19 mouse cellular contexts compared by ENCODE assay signal in the genomic region with DNA sequence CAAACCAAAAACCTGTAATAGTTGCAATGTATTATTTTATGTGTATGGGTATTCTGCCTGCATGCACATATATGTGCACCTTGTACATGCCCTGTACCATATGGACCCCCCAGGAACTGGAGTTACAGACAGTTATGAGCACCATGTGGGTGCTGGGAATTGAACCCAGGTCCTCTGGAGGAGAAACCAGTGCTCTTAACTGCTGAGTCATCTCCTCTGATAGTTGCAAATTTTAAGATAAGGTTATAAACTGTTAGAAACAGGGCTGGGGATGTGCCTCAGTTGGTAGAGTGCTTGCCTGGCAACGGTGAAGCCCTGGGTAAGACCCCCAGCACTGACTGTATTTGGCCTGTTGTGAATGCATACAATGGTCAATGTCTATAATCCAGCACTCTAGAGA. TPM values are rescaled to one million over a fixed set of nuclear protein-coding genes. Genes with fewer than 3 reads are reported as not detected.
DNase-seq lines count a peak whose midpoint lies in the region; TF ChIP-seq lines count a peak whose summit lies in the region.
"Had no signal": no experiment of that assay in that cellular context is flagged by ENCODE, and none has a peak within 500 bp of the region (broad histone marks: within the 10 kb centered on the region; RNA-seq: fewer than 3 reads in every experiment).

No protein-coding gene starts in this region.

- no peak overlapping the region for H3K4me3 ChIP-seq in CH12.LX (replicated peaks in 1 of 3; ENCODE audit: low read depth in 2 of 3, low read length in 2 of 3, poor library complexity in 1 of 3)
- H3K4me3 ChIP-seq in MEL (ENCODE audit: control insufficient read depth in 1 of 2, insufficient read depth in 1 of 2, low read depth in 2 of 2, low read length in 2 of 2) = no peak overlapping the region
- H3K4me3 ChIP-seq: embryonic facial prominence, embryonic 13.5 days; embryonic facial prominence, embryonic 15.5 days; erythroblast, embryonic 14.5 days; forebrain, embryonic 10.5 days; forebrain, embryonic 12.5 days had no signal

- TF ChIP-seq EP300 in CH12.LX (IDR thresholded peaks at IDR 0.05; ENCODE audit: low read length) (no peak), MEL (IDR thresholded peaks at IDR 0.05; ENCODE audit: low read depth in 1 of 2, low read length in 2 of 2) (peak; percentile 56 to 61; a peak in 3 of 4 replicates)

- H3K4me2 ChIP-seq in CH12.LX (ENCODE audit: insufficient read depth, low read depth, poor library complexity, severe bottlenecking) = no peak overlapping the region
- H3K4me2 ChIP-seq: embryonic facial prominence, embryonic 13.5 days; embryonic facial prominence, embryonic 15.5 days; forebrain, embryonic 12.5 days had no signal

- H3K9ac ChIP-seq in CH12.LX (ENCODE audit: insufficient read depth, low read depth) (no peak overlapping the region), MEL (ENCODE audit: control insufficient read depth, low read depth, low read length, poor library complexity, severe bottlenecking) (no peak overlapping the region)
- H3K9ac ChIP-seq: embryonic facial prominence, embryonic 13.5 days; embryonic facial prominence, embryonic 15.5 days had no signal

- peaks cover 12% of the 10 kb centered on the region for H3K79me2 ChIP-seq in CH12.LX (replicated peaks; ENCODE audit: control insufficient read depth, extremely low read depth, insufficient read depth, poor library complexity, severe bottlenecking)
- H3K79me2 ChIP-seq in MEL (ENCODE audit: control insufficient read depth, insufficient read depth, low read length, poor library complexity) = peaks cover 25% of the 10 kb centered on the region

- H3K9me3 ChIP-seq in CH12.LX (replicated peaks; ENCODE audit: low read length) = no peaks in the 10 kb centered on the region
- H3K9me3 ChIP-seq in MEL (replicated peaks; ENCODE audit: insufficient read depth, low read length) = no peaks in the 10 kb centered on the region
- H3K9me3 ChIP-seq: embryonic facial prominence, embryonic 13.5 days; embryonic facial prominence, embryonic 15.5 days; forebrain, embryonic 10.5 days; forebrain, embryonic 12.5 days; G1E had no signal

- TF ChIP-seq RAD21 in CH12.LX (IDR thresholded peaks at IDR 0.05; ENCODE audit: low read depth, low read length) = no peak
- TF ChIP-seq RAD21 in MEL (IDR thresholded peaks at IDR 0.05; ENCODE audit: low read depth, low read length) = no peak

- TF ChIP-seq POLR2A in CH12.LX (IDR thresholded peaks at IDR 0.05; ENCODE audit: low read depth, low read length) (no peak), MEL (IDR thresholded peaks at IDR 0.05; ENCODE audit: control insufficient read depth in 1 of 2, insufficient read depth in 1 of 2, low read depth in 1 of 2, low read length in 2 of 2, poor library complexity in 1 of 2) (no peak)

- peak; percentile 23 for DNase-seq in cerebellum, adult 9-11 months
- DNase-seq in cerebellum, adult 8-10 months = no peak
- DNase-seq in CH12.LX (ENCODE audit: extremely low read depth) = no peak
- DNase-seq in MEL (ENCODE audit: low read depth, low spot score) = peak; percentile 44
- no peak for DNase-seq in retina, embryonic 14.5 days (ENCODE audit: low spot score)
- DNase-seq: adrenal gland, adult 2 months; adrenal gland, postnatal 10 days; adrenal gland, postnatal 25 days; cerebellum, adult 11 months; cerebellum, adult 18-20 months; cerebellum, postnatal 10 days; cerebellum, postnatal 36 days; embryo, embryonic 11 days had no signal

- in situ Hi-C loops in CH12.LX (cut with MboI; ENCODE audit: low pct_ligation_motif_present, low pct_unique_long_range_greater_than_20kb, low sequenced_read_pairs) = loop anchor here (5.0 kb wide), 1 partner anchor 36 kb away; no protein-coding TSS in a partner anchor

- H3K36me3 ChIP-seq in CH12.LX (replicated peaks in 1 of 2; ENCODE audit: control insufficient read depth in 1 of 2, insufficient read depth in 1 of 2, low read length in 1 of 2) = peaks cover 0 to 2% of the 10 kb centered on the region in 2 experiments
- H3K36me3 ChIP-seq in MEL (ENCODE audit: control insufficient read depth in 1 of 2, insufficient read depth in 2 of 2, low read length in 2 of 2) = peaks cover 0 to 47% of the 10 kb centered on the region in 2 experiments; a peak in 2 of 4 replicates
- H3K36me3 ChIP-seq: embryonic facial prominence, embryonic 13.5 days; embryonic facial prominence, embryonic 15.5 days; forebrain, embryonic 10.5 days; forebrain, embryonic 12.5 days had no signal

- TF ChIP-seq CTCF in CH12.LX (conservative IDR thresholded peaks at IDR 0.05 in 1 of 2, IDR thresholded peaks at IDR 0.05 in 1 of 2; ENCODE audit: low read depth in 2 of 2, low read length in 2 of 2) (no peak), MEL (IDR thresholded peaks at IDR 0.05 in 2 of 3, conservative IDR thresholded peaks at IDR 0.05 in 1 of 3; ENCODE audit: control insufficient read depth in 1 of 3, insufficient read depth in 1 of 3, low read depth in 2 of 3, low read length in 3 of 3, poor library complexity in 1 of 3, severe bottlenecking in 1 of 3) (no peak)

- H3K27me3 ChIP-seq in CH12.LX (replicated peaks) (no peaks in the 10 kb centered on the region), MEL (ENCODE audit: control insufficient read depth in 1 of 2, insufficient read depth in 2 of 2, low read length in 2 of 2) (no peaks in the 10 kb centered on the region)
- H3K27me3 ChIP-seq: embryonic facial prominence, embryonic 13.5 days; embryonic facial prominence, embryonic 15.5 days; forebrain, embryonic 12.5 days had no signal

- H3K27ac ChIP-seq in CH12.LX (ENCODE audit: insufficient read depth, low read depth) (no peak overlapping the region), MEL (ENCODE audit: control insufficient read depth, low read depth, low read length) (peak overlapping the region; percentile 54)
- H3K27ac ChIP-seq: embryonic facial prominence, embryonic 15.5 days; forebrain, embryonic 12.5 days had no signal

- H3K4me1 ChIP-seq in CH12.LX (ENCODE audit: control insufficient read depth in 1 of 2, insufficient read depth in 2 of 2) (peaks cover 0 to 57% of the 10 kb centered on the region in 2 experiments; a peak in 2 of 4 replicates), MEL (ENCODE audit: control insufficient read depth in 1 of 2, insufficient read depth in 2 of 2, low read length in 2 of 2) (peaks cover 18 to 43% of the 10 kb centered on the region in 2 experiments)

- dilution Hi-C loops in CH12.LX (cut with MboI; ENCODE audit: extremely low pct_ligation_motif_present, extremely low pct_unique_long_range_greater_than_20kb, low sequenced_read_pairs) = no loop called here

TF ChIP-seq in CH12.LX, 34 proteins besides CTCF, POLR2A, EP300 and RAD21:
- TF ChIP-seq MAFK (IDR thresholded peaks at IDR 0.05; ENCODE audit: insufficient replicate concordance, low read length) (peak; percentile 29; the same call in 1 of the 2 replicates), ZNF384 (IDR thresholded peaks at IDR 0.05; ENCODE audit: low read depth, low read length) (no peak)

TF ChIP-seq in MEL, 35 proteins besides CTCF, POLR2A, EP300 and RAD21 (continues in another document):
- no peak for TF ChIP-seq ZC3H11A (IDR thresholded peaks at IDR 0.05; ENCODE audit: low read depth, low read length)
- TF ChIP-seq USF1 (IDR thresholded peaks at IDR 0.05; ENCODE audit: low read depth, low read length) = no peak
- TF ChIP-seq JUND (IDR thresholded peaks at IDR 0.05; ENCODE audit: low read depth, low read length) = no peak
- no peak for TF ChIP-seq MAX (IDR thresholded peaks at IDR 0.05; ENCODE audit: low read length)
- peak; percentile 52 for TF ChIP-seq RCOR1 (IDR thresholded peaks at IDR 0.05; ENCODE audit: low read depth, low read length)
- 0 out of 2 replicates have a peak, but pooled peaks have one; percentile 16 for TF ChIP-seq BHLHE40 (IDR thresholded peaks at IDR 0.05; ENCODE audit: borderline replicate concordance, low read depth, low read length)
- no peak for TF ChIP-seq CHD1 (IDR thresholded peaks at IDR 0.05; ENCODE audit: low read depth, low read length)
- TF ChIP-seq MAFK (IDR thresholded peaks at IDR 0.05; ENCODE audit: borderline replicate concordance, low read depth, low read length) = peak; percentile 84
- TF ChIP-seq USF2 (IDR thresholded peaks at IDR 0.05; ENCODE audit: borderline replicate concordance in 1 of 2, insufficient read depth in 1 of 2, low read depth in 1 of 2, low read length in 2 of 2) = no peak

RNA-seq across cellular contexts. Expression of a gene that starts 3.9 kb away (rescaled TPM):
- total RNA-seq in CH12.LX (2012; rRNA removed) (27.3 and 30.7 TPM in 2 replicates), CH12.LX (2014; rRNA removed) (25.9 and 26.4 TPM in 2 replicates), MEL (2012; rRNA removed) (35.0 and 37.1 TPM in 2 replicates)
- polyA plus RNA-seq in CH12.LX (2012; ENCODE audit: insufficient read length, low read depth) (57.1 and 58.1 TPM in 2 replicates), MEL (2012; ENCODE audit: insufficient read depth in 1 of 2, insufficient read length in 2 of 2, low read depth in 1 of 2, low replicate concordance in 2 of 2, missing spikeins in 1 of 2) (10 to 100 TPM in 1 of 2 experiments, not detected in 1; 49.4 TPM)

RNA-seq across cellular contexts. Expression of a gene that starts 13.3 kb away (rescaled TPM):
- total RNA-seq in CH12.LX (2012; rRNA removed) (16.7 and 18.3 TPM in 2 replicates), CH12.LX (2014; rRNA removed) (14.4 and 14.7 TPM in 2 replicates), MEL (2012; rRNA removed) (18.2 and 20.9 TPM in 2 replicates)
- polyA plus RNA-seq in CH12.LX (2012; ENCODE audit: insufficient read length, low read depth) (71.7 and 93.0 TPM in 2 replicates), MEL (2012; ENCODE audit: insufficient read depth in 1 of 2, insufficient read length in 2 of 2, low read depth in 1 of 2, low replicate concordance in 2 of 2, missing spikeins in 1 of 2) (10 to 100 TPM; 58.6 to 61.0 TPM)

RNA-seq across cellular contexts. Expression of a gene that starts 16.3 kb away (rescaled TPM):
- total RNA-seq in CH12.LX (2012; rRNA removed) (0.21 and 0.25 TPM in 2 replicates), CH12.LX (2014; rRNA removed) (0.17 and 0.39 TPM in 2 replicates), MEL (2012; rRNA removed) (1.9 and 2.0 TPM in 2 replicates)
- polyA plus RNA-seq in CH12.LX (2012; ENCODE audit: insufficient read length, low read depth) (0.95 and 1.4 TPM in 2 replicates), MEL (2012; ENCODE audit: insufficient read depth in 1 of 2, insufficient read length in 2 of 2, low read depth in 1 of 2, low replicate concordance in 2 of 2, missing spikeins in 1 of 2) (1 to 10 TPM in 1 of 2 experiments, not detected in 1; 5.6 TPM)

RNA-seq across cellular contexts. Expression of a gene that starts 45.1 kb away (rescaled TPM):
- total RNA-seq in CH12.LX (2012; rRNA removed) (0.04 and 0.08 TPM in 2 replicates), CH12.LX (2014; rRNA removed) (0.11 TPM in 1 of 2 replicates, not detected in the other), MEL (2012; rRNA removed) (0.46 and 0.58 TPM in 2 replicates)
- polyA plus RNA-seq in CH12.LX (2012; ENCODE audit: insufficient read length, low read depth) (0.25 and 0.29 TPM in 2 replicates), MEL (2012; ENCODE audit: insufficient read depth in 1 of 2, insufficient read length in 2 of 2, low read depth in 1 of 2, low replicate concordance in 2 of 2, missing spikeins in 1 of 2) (1 to 10 TPM in 1 of 2 experiments, not detected in 1; 1.4 TPM)
- polyA plus RNA-seq: erythroblast, embryonic 14.5 days had no signal

RNA-seq across cellular contexts. Expression of a gene that starts 51.0 kb away (rescaled TPM):
- total RNA-seq in CH12.LX (2012; rRNA removed) (2.5 and 3.9 TPM in 2 replicates), CH12.LX (2014; rRNA removed) (0.81 and 1.1 TPM in 2 replicates), MEL (2012; rRNA removed) (22.0 and 29.6 TPM in 2 replicates)
- polyA plus RNA-seq in CH12.LX (2012; ENCODE audit: insufficient read length, low read depth) (3.8 and 4.3 TPM in 2 replicates), MEL (2012; ENCODE audit: insufficient read depth in 1 of 2, insufficient read length in 2 of 2, low read depth in 1 of 2, low replicate concordance in 2 of 2, missing spikeins in 1 of 2) (10 to 100 TPM in 1 of 2 experiments, not detected in 1; 50.9 TPM)

Comparison
In these comparisons a context has a peak if more than half of its experiments do, and no peak if none do; other contexts are left out.
1. DNase-seq: peak in cerebellum, adult 9-11 months (single experiment) and MEL (single experiment); none in cerebellum, adult 8-10 months (single experiment), CH12.LX (single experiment) and retina, embryonic 14.5 days (single experiment).